Mouse (Mus musculus): ENCODE measurements around the gene Prkag3.

DNA sequence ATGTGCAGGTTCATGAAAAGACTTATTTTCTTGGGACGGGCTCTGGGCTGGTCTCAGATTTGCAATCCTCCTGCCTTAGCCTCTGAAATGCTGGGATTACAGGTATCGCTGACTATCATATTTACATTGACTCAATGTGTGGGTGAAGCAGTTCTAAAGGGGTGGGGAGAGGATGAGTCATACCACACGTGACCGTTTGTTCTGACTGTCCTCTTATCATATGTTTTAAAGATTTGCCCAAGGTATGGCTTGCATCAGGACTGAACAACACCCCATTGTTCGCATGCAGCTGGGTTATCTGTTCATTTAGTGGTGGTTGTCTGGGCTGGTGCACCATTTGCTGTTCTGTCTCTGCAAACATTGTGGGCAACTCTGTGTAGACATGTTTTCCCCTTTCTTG is 22.3 kb downstream of the Prkag3 start:
- TF ChIP-seq CTCF (IDR thresholded peaks at IDR 0.05; ENCODE audit: low read depth, low read length), result no peak
- no peak for TF ChIP-seq POLR2A (IDR thresholded peaks at IDR 0.05; ENCODE audit: extremely low read depth, insufficient read depth, low read length)

Data from liver, adult 2 months (tissue).